Mouse (Mus musculus) stomach, postnatal 0 days (tissue): ENCODE results near the gene Ccnd3.

Experiments used
- CTCF ChIP-seq: IDR thresholded peaks from 2 replicates; pipeline ENCODE4 v1.5.1; 2016; ENCODE audit warnings: antibody characterized with exemption, low read depth, mild to moderate bottlenecking, moderate library complexity
- EP300 ChIP-seq: optimal IDR thresholded peaks from 2 replicates; pipeline ENCODE3; 2016; ENCODE audit warnings: antibody characterized with exemption

DNA sequence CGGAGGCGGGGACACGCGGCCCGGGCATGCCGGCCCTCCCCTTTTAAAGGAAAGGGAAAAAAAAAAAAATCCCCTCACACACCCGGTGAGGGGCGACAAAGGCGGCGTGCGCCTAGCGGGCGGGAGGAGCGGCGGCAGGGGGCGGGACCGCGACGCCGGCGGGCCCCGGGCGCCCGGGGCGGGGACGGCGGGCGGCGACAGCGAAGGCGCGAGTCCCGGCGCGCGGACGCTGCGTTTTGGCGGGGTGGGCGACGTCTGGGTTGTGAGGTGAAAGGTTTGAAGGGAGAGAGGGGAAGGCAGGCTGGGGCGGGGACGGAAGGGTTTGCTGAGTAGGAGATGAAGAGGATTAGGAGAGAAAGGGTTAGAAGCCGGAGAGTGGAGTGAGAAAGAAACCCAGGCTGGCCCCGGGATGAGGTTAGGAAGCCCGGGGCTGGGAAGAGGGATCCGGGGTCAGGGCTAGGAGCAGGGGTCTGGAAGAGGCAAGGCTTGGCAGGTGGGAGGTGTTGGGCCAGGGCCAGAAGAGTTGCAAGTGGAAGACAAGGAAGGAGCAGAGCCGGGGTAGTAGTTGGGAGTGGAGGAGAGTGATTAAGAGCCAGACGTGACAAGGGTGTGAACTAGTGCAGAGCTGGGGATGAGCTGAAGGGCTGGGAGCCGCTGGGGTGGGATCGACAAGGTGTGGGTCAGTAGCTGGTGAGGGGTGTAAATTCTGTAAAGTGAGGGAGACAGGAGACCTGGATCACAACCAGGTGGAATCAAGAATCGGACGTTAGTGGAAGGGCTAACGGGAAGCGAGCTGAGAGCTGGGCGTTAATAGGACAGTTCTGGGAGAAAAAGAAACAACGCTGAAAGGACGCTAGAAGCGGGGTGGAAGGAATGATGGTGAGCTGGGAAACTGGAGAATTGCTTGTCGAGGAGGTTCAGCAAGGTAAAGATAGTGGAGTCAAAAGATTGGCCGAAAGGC lies 125.1 kb downstream of the Ccnd3 start:
- TF ChIP-seq CTCF (peak; percentile 21; the same call in 1 of the 2 replicates), EP300 (no peak)
